Mouse (Mus musculus) G1E (cell line): Measurements from ENCODE around the gene Phc2. TPM values are rescaled to one million over a fixed set of nuclear protein-coding genes. Genes with fewer than 3 reads are reported as not detected.

Experiments
- ATAC-seq: 2 replicates; pipeline ENCODE4 v1.8.0; 2016; ENCODE audit warnings: mild to moderate bottlenecking; ENCODE audit not compliant: insufficient number of reproducible peaks, poor library complexity, low FRiP score, severe bottlenecking; ENCODE audit errors: extremely low read depth
- DNase-seq: peaks from one replicate; pipeline ENCODE4 v3.0.0; 2012; ENCODE audit warnings: low spot score
- H3K27me3 ChIP-seq: 2 replicates; pipeline ENCODE4 v1.6.1; 2012; ENCODE audit warnings: mild to moderate bottlenecking, low read length, inconsistent platforms; ENCODE audit not compliant: insufficient read depth
- H3K36me3 ChIP-seq: replicated peaks from 2 replicates; pipeline ENCODE3; 2012; ENCODE audit warnings: mild to moderate bottlenecking, inconsistent platforms
- H3K4me1 ChIP-seq: 2 replicates; pipeline ENCODE4 v1.6.1; 2012; ENCODE audit warnings: low read depth, low read length, inconsistent platforms, mixed read lengths; ENCODE audit not compliant: insufficient read depth
- H3K4me3 ChIP-seq: 2 replicates; pipeline ENCODE4 v1.5.1; 2012; ENCODE audit warnings: low read depth, mild to moderate bottlenecking, inconsistent platforms, low read length, moderate library complexity, mixed read lengths
- H3K9me3 ChIP-seq: replicated peaks from 2 replicates; pipeline ENCODE4 v1.6.1; 2012; ENCODE audit warnings: inconsistent platforms
- CTCF ChIP-seq: IDR thresholded peaks from 2 replicates; pipeline ENCODE4 v1.5.1; 2012; ENCODE audit warnings: low read depth, low read length, inconsistent platforms, mixed read lengths
- GATA1 ChIP-seq: IDR thresholded peaks from 2 replicates; pipeline ENCODE4 v1.6.1; 2012; ENCODE audit warnings: borderline replicate concordance, low read length, inconsistent platforms, mixed read lengths
- GATA2 ChIP-seq: IDR thresholded peaks from 2 replicates; pipeline ENCODE4 v1.6.1; 2012; ENCODE audit warnings: low read depth, low read length, inconsistent platforms, borderline replicate concordance
- POLR2AphosphoS5 ChIP-seq: IDR thresholded peaks from 2 replicates; pipeline ENCODE4 v1.6.1; 2012; ENCODE audit warnings: low read depth, low read length, inconsistent platforms; ENCODE audit not compliant: insufficient replicate concordance
- TAL1 ChIP-seq: conservative IDR thresholded peaks from 2 replicates; pipeline ENCODE4 v1.6.1; 2012; ENCODE audit warnings: low read depth, low read length, inconsistent platforms, mixed read lengths
- polyA plus RNA-seq: library from polyadenylated mRNA; stranded (reverse); fragments of >175 nt; gene quantifications from 2 replicates; pipeline ENCODE4 v1.2.3, GENCODE M21; 2012
- total RNA-seq, 2 experiments: library from RNA; stranded (forward) in 1 of 2; stranded (reverse) in 1 of 2; fragments of 200-1000 nt in 1 of 2; fragments of >200 nt in 1 of 2; fragmentation: Nextera tagmentation in 1 of 2; gene quantifications; 2 replicates each; pipeline ENCODE4 v1.2.3; 2014 to 2017

Phc2 gene
- total and polyA plus RNA-seq, 3 experiments: 16.2 to 121 (median 58.8) TPM

DNA sequence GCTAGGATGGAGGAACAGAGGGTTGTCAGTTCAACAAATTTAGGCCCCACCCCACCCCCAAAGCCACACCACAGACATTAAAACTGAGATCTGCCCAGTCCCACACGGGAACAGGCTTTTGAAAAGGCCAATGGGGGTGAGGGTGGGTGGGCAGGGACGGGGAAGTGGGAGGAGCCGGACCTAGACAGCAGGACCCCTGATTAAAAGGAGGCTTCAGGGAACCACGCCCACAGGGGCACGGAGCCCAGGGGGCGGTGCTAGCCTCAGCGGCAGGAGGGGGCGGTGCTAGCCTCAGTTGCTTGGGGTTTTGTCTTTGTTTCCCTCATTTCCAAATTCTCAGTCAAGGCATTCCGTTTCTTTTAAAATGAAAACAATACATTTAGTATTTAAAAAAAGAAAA is 141.1 kb downstream of the Phc2 start:
- no peaks in the 10 kb centered on the region for H3K9me3 ChIP-seq
- peaks cover 19% of the 10 kb centered on the region for H3K4me1 ChIP-seq
- no peak for ATAC-seq
- H3K27me3 ChIP-seq: no peaks in the 10 kb centered on the region
- no peak overlapping the region for H3K4me3 ChIP-seq
- TF ChIP-seq GATA1: no peak
- no peak for TF ChIP-seq GATA2
- no peak for TF ChIP-seq CTCF
- no peak for TF ChIP-seq POLR2AphosphoS5
- peaks cover 75% of the 10 kb centered on the region for H3K36me3 ChIP-seq
- no peak for DNase-seq

DNA sequence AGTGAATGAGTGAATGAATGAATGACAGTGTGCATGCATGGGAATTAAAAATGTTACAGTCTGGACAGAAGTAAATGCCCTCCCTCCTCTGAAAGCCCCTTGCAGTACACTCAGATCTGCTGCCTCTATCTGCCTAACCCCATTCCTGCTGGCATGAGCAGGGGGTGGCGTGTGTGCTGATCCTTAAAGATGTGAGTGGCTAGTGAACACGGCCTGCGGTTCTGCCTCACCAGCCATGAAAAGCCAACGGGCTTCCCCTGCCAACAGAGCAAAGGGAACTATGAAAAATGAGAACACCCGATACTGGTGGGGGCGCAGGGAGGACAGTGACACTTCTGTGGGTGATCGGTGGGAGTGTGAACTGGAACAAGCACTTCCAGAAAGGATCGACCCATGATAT is 142.3 kb downstream of the Phc2 start:
- ATAC-seq: no peak
- TF ChIP-seq GATA2 (no peak), POLR2AphosphoS5 (no peak), CTCF (no peak)

DNA sequence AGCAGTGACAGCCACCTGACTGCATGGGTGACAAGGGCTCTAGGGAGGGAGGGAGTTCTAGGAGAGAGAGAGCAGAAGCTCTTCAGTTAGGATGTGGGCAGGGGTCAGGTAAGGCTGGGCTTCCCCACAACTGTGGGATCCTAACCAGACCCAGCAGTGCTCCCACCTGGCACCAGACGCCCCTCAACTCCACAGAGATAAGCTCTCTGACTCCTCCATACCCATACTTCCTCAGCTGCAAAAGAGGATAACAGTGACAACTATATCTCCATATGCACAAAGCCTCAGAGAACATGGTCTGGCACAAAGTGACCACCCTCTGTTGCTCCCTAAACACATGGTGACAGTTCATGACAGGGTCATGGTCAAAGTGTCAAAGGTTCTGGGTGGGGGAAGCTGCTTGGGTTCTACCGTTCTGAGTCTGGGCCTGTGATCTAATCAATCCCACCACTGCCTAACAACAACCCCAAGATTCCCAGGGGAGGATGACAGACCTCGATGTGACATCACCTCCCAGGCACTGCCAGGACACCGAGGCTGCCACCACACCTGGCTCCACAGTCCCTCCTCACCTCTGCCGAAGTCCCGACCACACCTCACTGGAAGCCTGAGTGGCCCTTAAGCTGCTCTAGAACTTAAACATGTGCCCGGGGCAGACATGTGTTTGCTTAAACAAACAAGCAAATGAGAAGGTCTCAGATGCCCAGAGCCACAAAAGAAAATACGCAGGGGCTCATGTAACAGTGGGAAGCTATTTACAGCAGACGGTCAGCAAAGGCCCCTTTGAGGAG is 147.4 kb downstream of the Phc2 start:
- no peak for TF ChIP-seq POLR2AphosphoS5
- TF ChIP-seq TAL1: no peak; the same call in 1 of the 2 replicates
- TF ChIP-seq CTCF: no peak
- no peak for TF ChIP-seq GATA2
- no peak for TF ChIP-seq GATA1
- Histone ChIP-seq H3K36me3 (peaks cover 43% of the 10 kb centered on the region), H3K4me3 (no peak overlapping the region; the same call in 1 of the 2 replicates), H3K9me3 (no peaks in the 10 kb centered on the region), H3K4me1 (peaks cover 43% of the 10 kb centered on the region), H3K27me3 (peaks cover 2% of the 10 kb centered on the region; the same call in 1 of the 2 replicates)
- DNase-seq (no peak), ATAC-seq (no peak)

More for the DNA sequence above, 142.3 kb downstream of the Phc2 start:
- Histone ChIP-seq H3K36me3 (peaks cover 75% of the 10 kb centered on the region), H3K4me1 (peaks cover 24% of the 10 kb centered on the region), H3K9me3 (no peaks in the 10 kb centered on the region), H3K4me3 (no peak overlapping the region), H3K27me3 (no peaks in the 10 kb centered on the region)
- DNase-seq: no peak

Other genes with a start within 250 kb of the Phc2 start
- 6.1 and 6.3 TPM in 2 replicates for gene Zscan20, start 44.6 kb upstream of the Phc2 start, total RNA-seq (2014; fragmentation: Nextera tagmentation)
- 5.7 and 6.1 TPM in 2 replicates for gene Zscan20, start 44.6 kb upstream of the Phc2 start, total RNA-seq (2017)
- 2.8 and 3.2 TPM in 2 replicates for gene Zscan20, start 44.6 kb upstream of the Phc2 start, polyA plus RNA-seq
- gene Tlr12, start 36.1 kb upstream of the Phc2 start, total RNA-seq (2014; fragmentation: Nextera tagmentation): not detected in 2 replicates
- 0.12 TPM in 1 of 2 replicates, not detected in the other for gene Tlr12, start 36.1 kb upstream of the Phc2 start, total RNA-seq (2017)
- gene Tlr12, start 36.1 kb upstream of the Phc2 start, polyA plus RNA-seq: not detected in 2 replicates
- not detected in 2 replicates for gene A3galt2, start 100.7 kb downstream of the Phc2 start, total RNA-seq (2014; fragmentation: Nextera tagmentation)
- 0.12 and 0.16 TPM in 2 replicates for gene A3galt2, start 100.7 kb downstream of the Phc2 start, total RNA-seq (2017)
- gene A3galt2, start 100.7 kb downstream of the Phc2 start, polyA plus RNA-seq: not detected in 2 replicates
- gene Zfp362, start 151.3 kb downstream of the Phc2 start, total RNA-seq (2014; fragmentation: Nextera tagmentation): 26.6 and 39.5 TPM in 2 replicates
- gene Zfp362, start 151.3 kb downstream of the Phc2 start, total RNA-seq (2017): 1.6 and 2.2 TPM in 2 replicates
- 70.0 and 73.8 TPM in 2 replicates for gene Zfp362, start 151.3 kb downstream of the Phc2 start, polyA plus RNA-seq
- gene Trim62, start 228.9 kb downstream of the Phc2 start, total RNA-seq (2014; fragmentation: Nextera tagmentation): not detected in 2 replicates
- 0.12 and 0.16 TPM in 2 replicates for gene Trim62, start 228.9 kb downstream of the Phc2 start, total RNA-seq (2017)
- not detected in 2 replicates for gene Trim62, start 228.9 kb downstream of the Phc2 start, polyA plus RNA-seq